Mouse (Mus musculus): ENCODE data around the gene Wfdc6b. TPM values are rescaled to one million over a fixed set of nuclear protein-coding genes. Genes with fewer than 3 reads are reported as not detected.

The Wfdc6b gene
- total RNA-seq, 2 experiments from 2014 or later: not detected

Other genes with a start within 250 kb of the Wfdc6b start
- gene Slpi, start 224.4 kb upstream of the Wfdc6b start, total RNA-seq (2021): under 1 TPM in 1 of 2 experiments, not detected in 1; 0.73 TPM
- gene Rbpjl, start 210.4 kb upstream of the Wfdc6b start, total RNA-seq (2021): not detected
- under 1 TPM; 0.59 to 0.78 TPM for gene Matn4, start 208.4 kb upstream of the Wfdc6b start, total RNA-seq (2021)
- 10 to 100 TPM; 62.6 to 77.3 TPM for gene Sdc4, start 169.6 kb upstream of the Wfdc6b start, total RNA-seq (2021)
- 10 to 100 TPM; 26.0 to 26.2 TPM for gene Sys1, start 156.6 kb upstream of the Wfdc6b start, total RNA-seq (2021)
- gene Gm20458, start 152.6 kb upstream of the Wfdc6b start, total RNA-seq (2021): 1 to 10 TPM; 3.8 to 6.5 TPM
- gene Trp53tg5, start 139.8 kb upstream of the Wfdc6b start, total RNA-seq (2021): not detected
- 10 to 100 TPM; 22.8 to 24.5 TPM for gene Dbndd2, start 127.4 kb upstream of the Wfdc6b start, total RNA-seq (2021)
- gene Pigt, start 116.0 kb upstream of the Wfdc6b start, total RNA-seq (2021): 10 to 100 TPM; 31.4 to 32.6 TPM
- gene Wfdc2, start 51.1 kb upstream of the Wfdc6b start, total RNA-seq (2021): not detected
- not detected for gene Spint3, start 40.1 kb upstream of the Wfdc6b start, total RNA-seq (2021)
- not detected for gene Wfdc6a, start 28.1 kb upstream of the Wfdc6b start, total RNA-seq (2021)
- gene Eppin, start 19.9 kb upstream of the Wfdc6b start, total RNA-seq (2021): not detected
- not detected for gene Wfdc8, start 104 bp downstream of the Wfdc6b start, total RNA-seq (2021)
- gene Wfdc16, start 25.3 kb downstream of the Wfdc6b start, total RNA-seq (2021): not detected
- not detected for gene Wfdc10, start 42.5 kb downstream of the Wfdc6b start, total RNA-seq (2021)
- not detected for gene Wfdc9, start 43.1 kb downstream of the Wfdc6b start, total RNA-seq (2021)
- not detected for gene Wfdc11, start 60.6 kb downstream of the Wfdc6b start, total RNA-seq (2021)
- gene Wfdc13, start 71.6 kb downstream of the Wfdc6b start, total RNA-seq (2021): not detected
- gene Spint4, start 85.0 kb downstream of the Wfdc6b start, total RNA-seq (2021): not detected
- not detected for gene Spint5, start 101.8 kb downstream of the Wfdc6b start, total RNA-seq (2021)
- gene Wfdc3, start 132.4 kb downstream of the Wfdc6b start, total RNA-seq (2021): not detected
- gene Dnttip1, start 132.5 kb downstream of the Wfdc6b start, total RNA-seq (2021): 10 to 100 TPM; 15.7 to 20.7 TPM
- gene Ube2c, start 156.4 kb downstream of the Wfdc6b start, total RNA-seq (2021): under 1 TPM; 0.41 to 0.50 TPM
- gene Tnnc2, start 166.4 kb downstream of the Wfdc6b start, total RNA-seq (2021): over 10,000 TPM; 18,106 to 19,583 TPM
- gene Snx21, start 172.3 kb downstream of the Wfdc6b start, total RNA-seq (2021): 10 to 100 TPM; 20.0 to 24.3 TPM
- gene Acot8, start 191.4 kb downstream of the Wfdc6b start, total RNA-seq (2021): 1 to 10 TPM; 8.0 to 8.2 TPM
- 1 to 10 TPM; 1.5 TPM for gene Zswim3, start 191.6 kb downstream of the Wfdc6b start, total RNA-seq (2021)
- gene Zswim1, start 209.2 kb downstream of the Wfdc6b start, total RNA-seq (2021): 1 to 10 TPM; 5.6 to 5.8 TPM
- gene Spata25, start 215.0 kb downstream of the Wfdc6b start, total RNA-seq (2021): not detected
- 10 to 100 TPM; 51.3 to 55.9 TPM for gene Ctsa, start 219.4 kb downstream of the Wfdc6b start, total RNA-seq (2021)
- gene Neurl2, start 219.9 kb downstream of the Wfdc6b start, total RNA-seq (2021): 10 to 100 TPM; 37.2 to 41.0 TPM
- gene Pltp, start 244.2 kb downstream of the Wfdc6b start, total RNA-seq (2021): 10 to 100 TPM; 12.5 to 21.8 TPM

Measured in gastrocnemius, adult 18-20 months (tissue).